Mouse (Mus musculus) left cerebral cortex, adult 6 months (tissue): ENCODE measurements around the gene Sgms2. TPM values are rescaled to one million over a fixed set of nuclear protein-coding genes. Genes with fewer than 3 reads are reported as not detected.

Experiments used
- long read RNA-seq, 2 experiments: library from polyadenylated mRNA; unstranded; transcript quantifications; one replicate each; pipeline ENCODE4 v2.0.0; 2019 to 2020
- polyA plus RNA-seq: library from polyadenylated mRNA; unstranded; fragments of <200 nt; fragmentation: Nextera tagmentation; gene quantifications from 2 replicates; pipeline ENCODE4 v1.2.3, GENCODE M21; 2021

Gene Sgms2
- polyA plus RNA-seq = 1.6 and 1.7 TPM in 2 replicates
- long read RNA-seq, experiment 1, partial matches to known transcripts = 1 of 3 reads
- long read RNA-seq, experiment 1, other reads (novel, unspliced or antisense) = 2 of 3 reads
- long read RNA-seq, experiment 2, partial matches to known transcripts = 0 of 3 reads
- long read RNA-seq, experiment 2, other reads (novel, unspliced or antisense) = 3 of 3 reads

GRCm38 (mm10) chr3:131491361-131491925, at the start of gene Sgms2:
Gene Sgms2 (minus strand): TSS chr3:131491411.

GRCm38 (mm10) chr3:131302452-131303319, 188.5 kb downstream of the Sgms2 start, which contains the start of gene Cyp2u1:
Gene Cyp2u1 (minus strand): TSS chr3:131303227.

GRCm38 (mm10) chr3:131271559-131272373, 219.4 kb downstream of the Sgms2 start, which contains the start of gene Hadh:
Gene Hadh (minus strand): TSS chr3:131272101.

Other genes with a start within 250 kb of the Sgms2 start
- 48.8 and 54.0 TPM in 2 replicates for gene Hadh, start 219.3 kb downstream of the Sgms2 start, polyA plus RNA-seq
- gene Cyp2u1, start 188.2 kb downstream of the Sgms2 start, polyA plus RNA-seq = 16.7 and 17.0 TPM in 2 replicates
- gene Papss1, start 73.4 kb upstream of the Sgms2 start, polyA plus RNA-seq = 48.6 and 52.7 TPM in 2 replicates